Mouse (Mus musculus) monocyte, adult 2 months (primary cell): ENCODE measurements around the gene Eepd1.

Experiments
- DNase-seq, 2 experiments: peaks; one replicate each; pipeline ENCODE4 v3.0.0; 2022; ENCODE audit warnings: low spot score in 2 of 2, low read depth in 1 of 2

Gene Eepd1

DNA sequence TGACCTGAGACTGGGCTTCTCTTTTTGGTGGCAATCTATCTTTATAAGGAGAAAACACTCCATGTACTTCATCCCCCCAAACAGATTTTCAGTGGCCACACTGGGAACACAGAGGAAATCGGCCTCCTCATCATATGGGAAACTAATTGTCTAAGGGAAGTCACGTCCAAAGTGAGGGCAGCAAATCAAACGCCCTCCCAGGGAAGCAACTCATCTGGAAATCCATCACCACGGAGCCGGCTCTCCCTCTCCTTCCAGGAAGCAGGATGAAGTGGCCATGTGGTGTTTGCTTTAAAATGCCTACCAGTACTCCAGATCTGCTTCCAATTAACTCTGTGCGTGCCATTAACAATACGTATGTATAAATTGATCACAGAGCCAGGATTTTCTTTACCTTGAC lies 92.4 kb downstream of the Eepd1 start:
- no peak for DNase-seq

- no peak for DNase-seq
Measured at GRCm38 (mm10) chr9:25574186-25574585, 92.8 kb downstream of the Eepd1 start.

DNA sequence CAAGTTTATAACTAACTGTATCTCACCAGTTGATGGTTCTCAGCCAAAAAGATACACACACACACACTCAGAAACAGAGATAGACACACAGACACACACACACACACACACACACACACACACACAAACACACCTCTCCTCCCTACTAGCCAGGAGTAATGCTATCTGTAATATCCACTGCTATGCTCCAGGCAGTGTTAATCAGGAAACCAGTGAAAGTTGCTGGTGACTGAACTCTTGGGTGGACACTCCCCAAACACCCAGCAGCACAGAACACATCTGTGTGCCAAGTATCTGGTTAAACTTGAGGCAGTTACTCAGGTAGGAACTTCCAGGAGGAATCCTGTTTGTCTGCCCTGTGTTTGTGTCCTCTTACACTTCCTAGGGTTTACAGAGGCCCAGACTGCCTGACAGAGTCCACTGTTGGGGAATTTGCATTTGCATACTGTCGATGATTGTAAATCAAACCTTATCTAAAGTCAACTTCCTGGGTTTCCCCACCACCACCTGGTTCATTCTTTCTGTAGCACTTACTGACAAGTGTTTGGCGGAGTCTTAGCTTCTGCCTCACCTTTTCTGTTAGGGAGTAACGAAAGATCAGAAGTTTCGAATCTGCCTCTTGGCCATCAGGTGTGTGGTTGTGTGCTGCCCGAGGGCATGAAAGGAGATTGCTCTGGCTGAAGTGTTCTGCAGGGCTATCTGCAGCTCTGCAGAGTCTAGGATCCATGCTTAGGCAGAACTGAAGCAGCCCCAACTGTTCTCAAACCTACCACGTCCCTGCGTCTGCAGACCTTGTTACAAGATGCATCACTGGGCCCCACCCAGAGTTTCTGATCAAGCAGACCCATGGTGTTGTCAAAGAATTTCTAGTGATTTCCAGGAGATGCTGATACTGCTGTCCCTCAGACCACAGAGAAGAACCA lies 97.6 kb downstream of the Eepd1 start:
- no peak for DNase-seq

DNA sequence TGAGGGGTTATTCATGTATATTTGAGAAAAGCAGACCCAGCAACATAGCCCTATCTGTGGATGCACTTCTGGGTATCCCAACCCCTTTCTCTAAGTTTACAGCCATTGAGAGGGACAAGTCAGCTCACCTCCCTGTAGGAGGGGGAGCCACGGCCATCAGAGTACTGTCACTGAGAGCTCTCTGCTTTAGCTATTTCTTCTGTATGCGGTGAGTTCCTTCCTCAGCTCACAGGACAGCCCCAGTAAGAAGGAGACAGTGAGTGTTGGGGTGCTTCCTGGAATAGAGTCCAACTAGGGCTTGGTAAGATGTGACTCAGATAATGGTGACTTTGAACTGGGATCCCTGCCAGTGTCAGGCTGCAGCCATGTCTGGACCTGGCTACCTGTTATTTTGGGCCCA lies 102.3 kb downstream of the Eepd1 start:
- DNase-seq: no peak

- DNase-seq: no peak
Measured at GRCm38 (mm10) chr9:25585614-25586013, 104.3 kb downstream of the Eepd1 start.

DNA sequence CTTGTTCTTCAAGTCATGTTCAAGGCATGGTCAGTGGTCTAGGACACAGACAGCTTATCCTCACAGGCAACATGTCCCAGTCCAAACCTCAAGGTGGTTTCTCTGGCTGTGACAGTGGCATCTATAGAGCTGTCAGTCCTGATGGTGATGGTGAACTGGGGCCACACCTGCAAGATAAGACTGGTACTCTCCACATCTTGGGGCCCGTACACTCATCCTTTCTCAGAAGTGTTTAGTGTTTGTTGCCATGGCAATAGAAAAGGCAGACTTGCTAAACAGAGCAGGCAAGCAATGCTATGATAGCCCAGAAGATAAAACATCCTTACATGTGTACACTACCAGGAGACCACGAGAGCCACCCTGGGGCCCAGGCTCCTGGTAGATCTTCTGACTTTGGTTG lies 107.2 kb downstream of the Eepd1 start:
- no peak for DNase-seq

DNA sequence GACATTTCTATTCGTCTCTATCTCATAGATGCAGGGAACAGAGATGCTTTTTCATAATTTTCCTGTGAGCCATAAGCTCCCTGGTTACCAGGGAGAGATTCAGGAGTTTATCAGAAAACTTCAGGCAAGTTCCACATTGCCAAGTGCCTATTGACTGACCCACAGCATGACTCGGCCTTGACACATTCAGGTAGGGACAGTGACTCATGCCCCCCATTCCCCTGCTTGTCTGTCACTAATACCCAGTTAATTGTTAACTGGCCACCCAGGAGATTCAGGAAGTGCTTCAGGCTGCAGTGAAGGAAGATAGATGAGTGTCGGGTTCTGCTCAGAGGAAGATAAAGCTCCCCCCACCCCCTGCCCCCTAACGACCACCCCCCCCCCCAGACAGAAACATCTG lies 109.4 kb downstream of the Eepd1 start:
- DNase-seq: no peak

DNA sequence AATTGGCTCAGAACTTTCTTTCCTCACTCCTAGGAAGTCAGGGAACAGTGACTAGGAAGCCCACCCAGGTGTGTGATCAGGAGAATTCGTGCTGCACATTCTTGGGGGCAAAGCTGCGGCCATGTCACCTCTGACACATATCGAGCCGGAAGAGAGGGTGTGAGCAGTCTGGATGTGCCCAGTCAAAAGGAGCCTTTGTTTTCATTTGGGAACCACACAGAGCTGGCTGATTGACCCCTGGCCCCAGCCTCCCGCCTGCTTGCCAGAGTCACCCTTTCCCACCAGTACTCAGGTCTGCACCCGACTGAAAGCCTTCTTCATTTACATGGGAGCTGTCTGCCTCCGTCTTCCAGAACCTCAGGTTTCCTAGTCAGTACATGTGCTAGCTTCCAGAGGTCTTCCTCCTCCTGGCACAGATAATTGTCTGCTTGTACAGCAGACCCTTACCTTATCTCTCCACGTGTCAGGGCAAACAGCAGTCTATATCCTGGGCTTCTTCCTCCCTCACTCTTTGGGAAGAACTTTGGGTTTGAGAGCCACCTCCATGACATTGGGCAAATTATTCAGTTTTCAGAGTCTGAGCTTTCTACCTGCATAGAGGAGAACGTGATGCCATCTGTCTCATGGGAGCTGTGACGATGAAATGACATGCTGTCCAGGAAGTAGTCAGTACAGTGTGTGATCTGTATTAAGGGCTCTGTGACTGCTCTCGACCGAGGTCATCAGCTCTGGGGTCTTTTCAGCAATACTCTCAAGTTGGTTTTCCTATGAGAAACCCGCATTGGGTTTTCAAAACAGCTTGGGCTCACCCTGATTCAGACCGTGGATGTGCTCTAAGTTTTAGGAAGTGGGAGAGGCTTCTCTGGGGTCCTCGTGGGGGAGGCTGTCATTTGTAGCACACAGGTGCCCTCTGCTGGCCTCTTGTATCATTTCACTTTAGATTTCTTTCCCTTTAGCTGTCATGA lies 110.3 kb downstream of the Eepd1 start:
- no peak for DNase-seq

DNA sequence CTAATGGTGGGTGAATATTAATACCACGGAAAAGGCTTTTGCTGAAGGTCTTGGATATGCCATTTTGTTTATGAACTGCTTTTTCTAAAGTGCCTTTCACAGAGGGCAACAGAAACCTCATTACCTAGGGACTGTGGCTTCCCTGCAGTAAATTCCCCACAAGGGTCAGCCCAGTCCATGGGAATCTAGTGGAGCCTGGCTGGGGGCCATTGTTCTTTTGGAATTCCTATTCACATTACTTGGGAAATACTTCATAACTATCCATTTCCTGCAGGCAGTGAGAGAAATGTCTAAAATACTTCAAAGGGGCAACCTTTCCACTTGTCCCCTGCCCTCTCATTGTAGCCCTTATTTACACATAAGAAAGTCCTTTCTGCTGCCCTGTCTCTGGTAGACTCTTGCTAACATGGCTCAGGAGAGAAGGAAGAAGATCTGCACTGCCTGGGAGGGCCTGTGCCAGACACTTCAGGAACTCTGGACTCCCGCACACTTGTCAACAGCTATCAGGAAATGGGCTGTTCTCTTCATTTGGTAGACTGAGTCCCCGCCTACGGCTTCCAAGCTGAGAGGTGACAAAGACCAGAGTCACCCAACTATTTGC lies 111.1 kb downstream of the Eepd1 start:
- no peak for DNase-seq

DNA sequence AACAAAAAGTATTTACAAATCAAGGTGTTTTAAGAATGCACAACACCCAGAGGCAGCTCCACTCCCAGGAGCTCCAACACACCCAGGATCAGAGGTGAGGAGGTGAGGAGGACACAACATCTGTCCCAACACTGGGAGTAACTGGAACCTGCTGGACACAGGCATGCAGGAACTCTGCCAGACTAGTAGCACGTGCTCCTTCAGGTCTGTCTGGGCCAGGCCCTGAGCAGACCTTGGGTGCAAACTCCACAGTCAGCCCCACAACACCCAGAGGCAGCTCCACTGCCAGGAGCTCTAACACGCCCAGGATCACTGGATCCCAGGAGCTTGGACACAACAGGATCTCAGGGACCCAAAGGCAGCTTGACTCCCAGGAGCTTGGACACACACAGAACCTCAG lies 143.4 kb downstream of the Eepd1 start:
- no peak for DNase-seq

DNA sequence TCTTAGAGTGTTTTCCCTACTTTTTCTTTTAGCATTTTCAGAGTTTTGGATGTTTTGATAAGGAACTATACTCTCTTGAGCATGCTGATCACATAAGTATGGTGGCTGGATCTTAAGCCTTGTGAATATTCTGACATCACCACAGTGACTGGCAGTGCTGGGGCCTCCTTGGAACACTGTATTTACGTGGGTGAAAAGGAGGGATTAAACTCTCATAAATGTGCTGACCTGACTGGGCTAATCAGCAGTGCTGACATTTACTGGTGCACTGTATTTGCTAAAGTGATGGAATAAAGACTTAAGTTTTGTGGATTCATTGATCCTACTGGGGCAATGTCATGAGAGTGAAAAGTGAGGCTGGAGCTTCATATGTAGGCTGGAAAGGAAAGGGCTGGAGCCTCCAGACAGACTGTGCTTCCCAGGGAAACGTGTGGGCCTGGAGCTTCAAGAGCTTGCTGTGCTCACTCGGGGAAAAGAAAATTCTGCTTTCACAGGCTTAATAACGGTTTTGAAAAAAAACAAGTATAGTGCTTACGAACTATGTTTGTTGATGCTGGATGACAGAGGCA lies 148.3 kb downstream of the Eepd1 start:
- no peak for DNase-seq
